Mouse (Mus musculus) hematopoietic stem cell, adult 5-6 weeks (primary cell): Measurements from ENCODE around the gene Dop1a. TPM values are rescaled to one million over a fixed set of nuclear protein-coding genes. Genes with fewer than 3 reads are reported as not detected.

Experiments
- ATAC-seq, 2 experiments: fragments of 125-278 bp in 1 of 2; replicated peaks in 1 of 2; 2 replicates each; pipeline ENCODE4 v1.8.0; 2016 to 2017; ENCODE audit warnings: inconsistent platforms in 2 of 2, mild to moderate bottlenecking in 2 of 2, moderate number of reproducible peaks in 2 of 2, low read depth in 1 of 2, moderate TSS enrichment in 1 of 2; ENCODE audit not compliant: low FRiP score in 2 of 2, poor library complexity in 2 of 2, severe bottlenecking in 2 of 2, insufficient read depth in 1 of 2, low TSS enrichment in 1 of 2
- total RNA-seq: library from RNA; stranded (forward); fragments of 172-1452, 232-1000 nt; gene quantifications from 2 replicates; pipeline ENCODE4 v1.2.3, GENCODE M21; 2017

Gene Dop1a
- total RNA-seq, 1 experiment from 2014 or later: 27.4 TPM

DNA sequence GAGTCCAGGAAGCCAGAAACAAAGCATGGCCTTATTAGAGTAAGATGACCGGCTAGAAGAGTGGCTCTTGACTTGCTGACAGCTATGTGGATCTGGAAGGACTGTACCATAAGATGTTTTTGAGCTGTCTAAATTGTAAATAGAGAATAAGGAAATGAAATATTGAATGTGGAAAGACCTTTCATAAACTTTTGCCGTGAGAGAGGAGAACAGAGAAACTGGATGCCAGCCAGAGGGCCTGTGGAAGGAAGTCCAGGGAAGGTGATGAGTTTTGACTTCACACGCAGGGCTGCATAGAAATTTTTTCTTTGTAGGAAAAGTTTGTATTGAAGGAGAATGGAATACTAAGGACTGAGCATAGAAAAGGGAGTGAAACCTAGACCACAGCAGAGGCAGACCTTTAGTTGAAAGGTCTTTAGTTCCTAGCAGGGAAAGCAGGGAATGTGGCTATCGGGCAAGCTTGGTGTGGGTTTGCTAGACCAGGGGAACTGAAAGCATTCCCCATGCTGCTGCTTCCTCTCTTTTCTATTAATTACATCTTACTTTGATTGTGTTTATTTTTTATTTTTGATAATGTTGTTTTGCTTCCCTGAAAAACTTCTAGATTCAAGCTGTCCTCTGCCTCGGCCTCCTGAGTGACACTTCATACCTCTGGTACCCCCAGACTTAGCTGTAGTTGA is 11.6 kb downstream of the Dop1a start:
- no peak for ATAC-seq

GRCm38 (mm10) chr9:86482236-86482635 is 15.3 kb downstream of the Dop1a start:
- ATAC-seq: no peak

- no peak for ATAC-seq
These were observed 24.8 kb downstream of the Dop1a start for GRCm38 (mm10) chr9:86491740-86492139.

DNA sequence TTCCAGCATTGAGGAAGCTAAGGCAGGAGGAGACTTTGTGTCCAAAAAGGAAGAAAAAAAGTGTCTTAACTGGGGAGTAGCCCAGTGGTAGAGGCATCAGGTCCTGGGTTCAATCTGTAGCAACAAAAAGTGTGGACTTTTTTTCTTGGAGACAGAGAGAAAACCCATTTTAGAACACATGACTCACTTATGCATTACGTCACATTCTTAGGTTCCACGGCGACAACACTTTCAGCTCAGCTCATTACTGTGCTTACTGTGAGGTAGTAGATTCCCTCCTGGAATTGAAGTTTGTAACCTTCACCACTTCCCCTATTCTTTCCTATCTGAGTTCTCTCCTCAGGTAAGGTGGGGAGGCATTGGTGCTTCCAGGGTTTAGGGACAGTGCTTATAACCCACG is 29.3 kb downstream of the Dop1a start:
- ATAC-seq: no peak

- peak in 1 of 2 experiments; percentile 48; a peak in 1 of 4 replicates for ATAC-seq
These were observed 32.1 kb downstream of the Dop1a start for GRCm38 (mm10) chr9:86499083-86499482.

DNA sequence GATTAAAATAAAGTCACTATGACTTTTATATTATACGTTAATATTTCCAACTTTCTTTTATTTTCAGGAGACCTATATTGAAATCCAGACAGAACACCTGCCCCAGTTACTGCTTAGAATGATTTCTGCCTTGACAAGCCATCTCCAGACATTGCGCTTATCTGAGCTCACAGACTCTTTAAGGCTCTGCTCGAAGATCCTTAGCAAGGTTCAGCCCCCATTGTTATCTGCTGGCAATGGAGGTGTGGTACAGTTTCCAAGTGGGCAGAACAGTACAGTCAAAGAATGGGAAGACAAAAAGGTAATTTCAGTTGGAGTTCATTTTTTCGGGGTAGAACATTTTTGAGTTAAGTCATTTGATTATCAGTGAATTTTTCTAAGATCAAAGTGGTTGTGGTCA is 40.5 kb downstream of the Dop1a start:
- no peak for ATAC-seq

GRCm38 (mm10) chr9:86513733-86514132 is 46.8 kb downstream of the Dop1a start:
- 0 out of 4 replicates have a peak, but pooled peaks of 1 of the 2 experiments have one; percentile 12 for ATAC-seq

GRCm38 (mm10) chr9:86514390-86514789 is 47.4 kb downstream of the Dop1a start:
- no peak for ATAC-seq

DNA sequence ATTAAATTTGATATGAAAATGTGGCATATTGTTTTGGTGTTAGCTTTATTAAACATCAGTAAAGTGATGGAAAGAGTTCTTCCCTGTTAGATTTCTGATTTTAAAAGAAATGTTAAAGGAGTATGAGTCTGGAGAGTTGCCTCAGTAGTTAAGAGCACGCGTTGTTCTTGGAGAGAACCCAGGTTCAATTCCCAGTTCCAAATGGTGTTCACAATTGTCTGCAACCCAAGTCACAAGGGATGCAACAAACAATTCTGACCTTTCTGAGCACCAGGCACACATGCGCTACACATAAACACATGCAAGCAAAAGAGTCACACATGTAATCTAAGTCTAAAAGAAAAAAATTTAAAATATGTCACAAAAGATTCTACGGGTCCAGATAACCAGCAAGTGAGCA is 47.8 kb downstream of the Dop1a start:
- ATAC-seq: no peak

DNA sequence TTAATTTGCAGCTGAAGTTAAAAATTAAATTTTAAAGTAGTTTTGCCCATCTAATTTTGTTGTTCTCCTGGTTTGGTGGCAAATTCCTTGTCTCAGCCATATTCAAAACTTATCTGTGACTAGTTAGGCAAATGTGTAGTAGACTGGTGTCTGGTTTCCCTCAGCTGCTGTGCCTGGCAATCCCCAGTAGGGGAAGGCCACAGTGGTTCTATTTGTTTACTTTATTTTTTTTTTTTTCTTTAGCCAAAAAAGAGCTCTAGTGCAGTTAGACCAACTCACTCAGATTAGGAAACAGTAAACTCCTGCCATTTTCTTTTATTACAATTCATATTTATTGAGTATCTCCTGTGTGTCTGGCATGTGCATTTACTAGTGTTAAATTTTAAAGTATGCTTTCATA is 55.4 kb downstream of the Dop1a start:
- no peak for ATAC-seq

- ATAC-seq: no peak
These were observed 58.6 kb downstream of the Dop1a start for GRCm38 (mm10) chr9:86525600-86525999.

GRCm38 (mm10) chr9:86534071-86534470 is 67.1 kb downstream of the Dop1a start:
- ATAC-seq: 0 out of 4 replicates have a peak, but pooled peaks of 1 of the 2 experiments have one; percentile 12

DNA sequence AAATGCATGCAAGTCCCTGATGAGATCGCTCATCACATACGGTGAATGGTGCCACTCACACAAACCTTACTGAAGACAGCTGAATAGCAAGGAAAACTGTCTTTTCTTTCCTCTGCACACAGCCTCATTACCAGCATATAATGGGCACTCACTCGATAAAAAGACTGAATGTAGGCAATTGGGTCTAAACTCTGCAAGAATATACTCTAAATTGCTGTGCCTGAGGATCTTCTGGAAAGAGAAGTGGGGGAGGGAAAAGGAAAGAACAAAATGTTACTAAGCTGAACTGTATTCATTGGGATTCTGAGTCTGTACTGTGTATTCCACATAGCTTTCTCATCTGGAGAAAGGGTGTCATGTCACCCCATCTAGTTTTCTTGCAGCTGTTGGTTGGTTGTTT is 76.5 kb downstream of the Dop1a start:
- ATAC-seq: no peak

- no peak; a peak in 1 of 4 replicates for ATAC-seq
These were observed 77.6 kb downstream of the Dop1a start for GRCm38 (mm10) chr9:86544559-86544958.

GRCm38 (mm10) chr9:86549637-86550162 is 82.7 kb downstream of the Dop1a start:
- ATAC-seq: no peak

DNA sequence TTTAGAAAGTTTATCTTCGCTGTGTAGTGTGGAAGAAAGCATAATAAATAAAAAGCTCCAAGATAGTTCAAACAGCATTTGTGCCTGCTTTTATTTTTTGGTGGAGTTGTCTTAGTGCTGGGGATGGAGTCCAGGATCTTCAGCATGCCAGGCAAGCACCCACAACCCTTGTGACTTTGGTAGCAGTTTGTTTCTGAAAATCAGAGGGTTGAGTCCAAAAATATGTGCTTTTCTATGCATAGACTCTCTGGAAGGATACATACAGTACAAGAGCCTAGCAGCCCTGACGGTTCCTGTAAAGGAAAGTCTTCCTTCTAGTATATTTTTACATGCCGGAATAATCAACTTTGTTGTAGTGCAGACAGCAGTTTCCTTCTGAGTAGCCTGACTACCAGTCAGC is 83.8 kb downstream of the Dop1a start:
- no peak for ATAC-seq

GRCm38 (mm10) chr9:86553886-86554285 is 86.9 kb downstream of the Dop1a start:
- ATAC-seq: no peak

- no peak for ATAC-seq
These were observed 87.7 kb downstream of the Dop1a start for GRCm38 (mm10) chr9:86554641-86555040.

GRCm38 (mm10) chr9:86560543-86560942 is 93.6 kb downstream of the Dop1a start:
- ATAC-seq: no peak
